Mouse (Mus musculus) adrenal gland, adult 8-10 months (tissue): ENCODE measurements around the gene Adcy5. TPM values are rescaled to one million over a fixed set of nuclear protein-coding genes. Genes with fewer than 3 reads are reported as not detected.

ENCODE experiments used
- DNase-seq: peaks from one replicate; pipeline ENCODE4 v3.0.0; 2022
- total RNA-seq, 4 experiments: library from RNA; stranded (reverse); gene quantifications; 2 replicates each; pipeline ENCODE4 v1.2.4; 2022

The Adcy5 gene
- total RNA-seq, 4 experiments from 2014 or later = 11.8 to 19.1 (median 13.6) TPM

- no peak for DNase-seq
These were observed 116.9 kb downstream of the Adcy5 start for GRCm38 (mm10) chr16:35271572-35271971.

- no peak for DNase-seq
These were observed 117.7 kb downstream of the Adcy5 start for GRCm38 (mm10) chr16:35272417-35272816.

GRCm38 (mm10) chr16:35278166-35278565 lies 123.5 kb downstream of the Adcy5 start:
- DNase-seq = no peak

- no peak for DNase-seq
These were observed 127.8 kb downstream of the Adcy5 start for GRCm38 (mm10) chr16:35282456-35282855.

GRCm38 (mm10) chr16:35285821-35286220 lies 131.1 kb downstream of the Adcy5 start:
- DNase-seq = peak; percentile 22

DNA sequence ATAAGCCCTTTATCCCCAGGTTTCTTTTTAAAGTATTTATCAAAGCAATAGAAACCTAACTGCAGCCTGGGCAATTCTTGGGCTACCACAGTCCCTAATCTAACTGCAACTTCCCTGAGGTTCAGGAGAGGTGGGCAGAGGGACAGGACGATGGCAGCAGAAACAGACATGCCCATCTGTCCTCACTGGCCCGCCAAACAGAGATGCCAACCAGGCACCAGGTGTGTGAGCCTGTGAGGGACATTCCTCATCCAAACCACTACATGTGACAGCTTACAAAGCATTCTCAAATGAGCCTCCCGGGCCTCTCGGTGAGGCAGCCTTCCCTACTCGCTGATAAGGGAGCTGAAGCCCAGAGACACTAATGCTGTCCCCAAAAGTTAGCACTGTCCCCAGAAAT lies 132.6 kb downstream of the Adcy5 start:
- no peak for DNase-seq

DNA sequence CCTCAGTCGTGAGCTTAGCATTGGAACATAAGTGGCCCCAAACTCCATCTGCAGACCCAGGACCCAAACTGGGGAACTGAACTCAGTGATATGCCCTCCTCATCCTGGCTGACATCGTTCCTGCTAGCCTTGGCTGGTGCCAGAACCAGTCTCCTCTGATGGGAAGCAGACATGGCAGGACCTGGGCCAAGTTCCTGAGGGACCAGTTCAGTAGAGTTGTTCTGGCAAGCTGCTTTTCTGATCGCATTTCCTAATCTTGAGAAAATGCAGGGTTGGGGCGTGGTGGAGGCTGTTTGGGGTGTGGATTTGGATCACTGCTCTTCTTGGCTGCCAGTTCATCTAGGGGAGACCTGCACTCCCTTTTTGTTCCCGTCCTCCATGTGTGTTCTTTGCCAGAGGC lies 143.1 kb downstream of the Adcy5 start:
- no peak for DNase-seq

GRCm38 (mm10) chr16:35300156-35300555 lies 145.5 kb downstream of the Adcy5 start:
- no peak for DNase-seq

DNA sequence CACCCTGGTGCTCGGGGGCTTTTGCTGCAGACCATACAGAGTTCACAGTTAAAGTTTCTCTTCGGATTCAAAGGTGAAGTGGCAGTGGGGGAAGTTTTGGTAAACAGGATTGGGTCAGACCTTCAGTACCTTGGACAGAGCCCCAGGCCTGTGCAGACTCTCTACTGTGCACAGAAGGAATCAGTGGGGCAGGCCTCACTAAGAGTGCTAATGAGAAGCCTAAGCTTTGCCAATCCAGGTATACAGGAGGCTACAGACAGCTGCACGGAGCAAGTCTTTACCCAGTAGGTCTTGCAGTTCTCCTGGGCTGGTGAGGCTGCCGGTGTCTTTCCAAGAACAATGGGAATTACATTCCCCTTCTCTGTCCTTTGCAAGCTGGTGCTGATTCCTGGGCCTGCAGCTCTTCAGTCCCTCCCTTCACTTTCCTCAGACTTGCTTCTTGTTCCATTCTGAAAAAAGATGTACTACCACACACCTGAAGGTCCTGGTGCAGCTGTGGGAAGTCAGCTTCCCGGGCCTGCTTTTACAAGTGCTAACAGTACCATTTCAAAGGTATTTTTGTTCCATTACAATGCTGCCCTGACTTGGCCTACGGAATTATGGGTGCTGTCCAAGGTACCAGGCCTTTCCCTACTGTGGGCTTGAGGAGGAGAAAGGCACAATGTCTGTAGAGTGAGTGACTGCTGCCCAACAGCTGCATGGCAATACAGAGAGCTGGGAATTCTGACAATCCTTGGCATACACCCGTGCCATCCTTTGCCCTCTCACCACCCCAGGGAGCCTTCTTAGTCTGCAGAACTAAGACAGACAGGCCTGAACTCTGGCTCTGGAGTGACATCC lies 148.0 kb downstream of the Adcy5 start:
- no peak for DNase-seq

DNA sequence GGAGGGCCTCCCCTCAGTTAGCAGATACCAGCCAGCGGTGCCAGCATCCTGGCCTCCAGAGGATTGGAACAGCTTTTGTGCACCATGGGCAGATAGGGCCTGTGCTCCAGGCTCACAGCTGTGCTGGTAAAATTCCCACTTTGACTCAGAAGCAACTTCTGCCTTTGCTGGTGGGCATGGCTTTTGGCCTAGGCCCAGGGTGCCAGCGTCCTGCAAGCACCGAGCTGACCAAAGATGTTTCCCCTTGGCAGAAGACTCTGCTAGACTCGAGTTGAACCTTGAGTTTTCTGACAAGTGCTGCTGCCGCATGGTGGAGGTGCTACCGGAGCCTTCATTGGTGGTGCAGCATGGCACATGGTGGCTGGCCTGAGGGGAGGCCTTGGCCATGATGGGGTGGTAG lies 149.0 kb downstream of the Adcy5 start:
- DNase-seq = no peak

DNA sequence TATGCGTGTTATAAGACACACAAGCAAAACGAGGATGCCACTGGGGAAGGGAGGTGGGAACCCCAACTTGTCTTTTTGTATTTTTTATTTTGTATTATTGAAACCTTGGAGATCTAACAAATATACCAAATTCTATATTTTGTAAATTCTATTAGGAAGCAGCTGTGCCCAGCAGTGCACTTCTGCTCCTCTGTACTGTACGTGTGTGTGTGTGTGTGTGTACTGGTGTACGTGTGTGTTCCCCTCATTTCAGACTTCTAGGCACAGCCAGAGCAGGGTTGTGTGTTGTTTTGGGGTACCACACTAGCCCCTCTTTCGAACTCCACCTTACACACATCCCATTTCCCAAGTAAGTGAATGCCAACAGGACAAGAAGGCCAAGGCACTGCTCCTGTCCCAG lies 149.7 kb downstream of the Adcy5 start:
- no peak for DNase-seq

DNA sequence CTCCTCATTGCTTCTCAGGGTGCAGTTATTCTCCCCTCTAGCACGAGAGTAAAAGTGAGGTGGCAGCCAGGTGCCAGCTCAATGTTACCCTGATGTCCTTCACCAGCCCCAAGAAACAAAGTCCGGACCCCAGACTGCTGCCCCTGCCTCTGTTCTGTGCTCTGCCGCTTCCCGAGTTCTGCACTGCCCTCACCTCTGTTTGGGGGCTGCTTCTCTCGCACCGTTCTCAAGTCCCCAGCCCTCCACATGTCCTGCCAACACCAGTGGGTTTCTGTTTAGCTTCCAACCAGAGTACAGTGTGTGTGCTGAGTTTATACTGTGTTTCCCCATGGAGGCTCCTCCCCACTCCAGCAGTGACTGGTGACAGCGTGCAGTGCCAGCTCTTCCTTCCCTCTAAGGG lies 150.5 kb downstream of the Adcy5 start:
- no peak for DNase-seq

DNA sequence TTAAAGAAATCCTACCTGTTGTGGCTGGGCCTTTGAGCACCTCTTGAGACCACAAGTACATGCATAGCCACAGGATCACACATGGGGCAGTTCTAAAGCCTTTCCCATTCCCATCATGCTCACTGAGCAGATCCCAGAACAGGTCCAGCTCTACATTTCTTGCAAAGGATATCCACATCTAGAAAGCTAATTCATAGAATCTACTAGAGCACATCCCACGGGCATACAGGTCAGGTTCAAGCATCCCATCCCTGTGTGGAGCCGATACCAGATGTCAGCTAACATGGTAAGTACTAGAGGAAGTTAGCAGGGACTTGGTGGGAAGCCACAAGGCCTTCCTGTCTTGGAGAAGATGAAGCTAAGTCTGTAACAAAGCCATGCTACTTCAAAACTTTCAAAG lies 152.0 kb downstream of the Adcy5 start:
- no peak for DNase-seq

- DNase-seq = no peak
These were observed 152.7 kb downstream of the Adcy5 start for GRCm38 (mm10) chr16:35307331-35307730.

DNA sequence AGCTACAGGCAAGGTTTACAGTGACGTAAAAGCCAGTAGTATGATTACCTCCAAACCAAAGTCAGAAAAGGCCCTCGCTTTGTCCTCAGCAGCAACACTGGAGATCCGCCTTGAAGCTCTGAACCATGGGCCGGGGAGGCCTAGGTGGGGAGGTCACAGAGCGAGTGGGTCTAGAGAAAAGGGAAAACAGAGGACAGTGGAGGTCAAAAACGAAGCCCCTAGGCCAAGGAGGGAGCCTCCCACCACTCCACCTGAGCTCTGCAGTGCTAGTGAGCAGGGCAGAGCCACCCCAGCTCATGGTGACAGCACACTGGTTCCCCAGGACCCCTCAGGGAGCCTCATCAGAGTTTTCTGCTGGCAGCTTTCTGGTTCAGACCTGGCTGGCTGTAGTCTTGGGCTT lies 153.3 kb downstream of the Adcy5 start:
- no peak for DNase-seq

DNA sequence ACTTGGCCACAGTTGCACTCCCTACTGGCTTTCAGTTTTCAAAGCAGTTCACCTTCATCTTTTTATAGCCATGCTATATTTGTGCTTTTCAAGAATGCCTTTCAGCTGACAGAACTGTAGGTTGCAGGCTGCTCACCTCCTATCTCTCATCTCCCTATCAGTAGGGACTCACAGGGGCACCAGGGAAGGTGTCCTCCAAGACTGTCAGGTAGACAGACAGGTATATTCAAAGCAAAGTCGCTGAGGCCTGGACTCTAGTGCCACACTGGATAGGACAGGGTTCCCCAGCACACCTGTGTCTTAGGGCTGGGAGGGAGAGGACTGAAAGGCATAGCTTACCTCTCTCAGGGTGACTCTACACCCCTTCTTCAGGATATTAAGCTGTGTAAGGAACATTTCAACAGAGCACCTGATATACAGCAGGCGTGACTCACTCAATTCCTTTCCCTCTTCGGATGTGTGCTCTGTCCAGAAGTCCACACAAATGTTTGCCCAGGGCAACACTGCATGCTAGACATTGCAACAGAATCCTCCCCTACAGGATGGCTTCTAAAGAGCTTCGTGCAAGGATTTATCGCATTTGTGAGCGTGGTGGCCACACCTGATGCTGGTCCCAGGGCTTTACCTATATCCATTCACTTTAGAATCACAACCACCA lies 153.9 kb downstream of the Adcy5 start:
- no peak for DNase-seq

GRCm38 (mm10) chr16:35309634-35310033 lies 155.0 kb downstream of the Adcy5 start:
- no peak for DNase-seq

- no peak for DNase-seq
These were observed 156.0 kb downstream of the Adcy5 start for GRCm38 (mm10) chr16:35310551-35311110.

DNA sequence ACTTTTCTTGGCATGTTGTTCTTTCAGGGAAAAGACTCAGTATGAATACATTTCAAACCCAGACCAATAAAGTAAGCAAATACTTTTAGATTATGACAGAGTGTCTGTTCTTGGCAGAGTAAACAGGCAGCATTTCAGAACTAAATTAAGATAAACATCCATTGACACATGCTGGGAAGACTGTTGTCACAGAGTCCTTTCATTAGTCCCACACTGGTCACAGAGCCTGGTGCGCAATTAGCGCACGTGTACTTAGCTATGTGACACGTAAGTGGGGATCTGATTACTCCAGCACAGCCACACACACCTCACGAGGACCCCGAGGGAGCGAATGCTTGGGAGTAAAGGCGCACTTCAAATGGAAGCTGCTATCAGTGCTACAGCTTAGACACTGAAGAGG lies 156.9 kb downstream of the Adcy5 start:
- DNase-seq = no peak

GRCm38 (mm10) chr16:35315496-35315895 lies 160.8 kb downstream of the Adcy5 start:
- DNase-seq = no peak

DNA sequence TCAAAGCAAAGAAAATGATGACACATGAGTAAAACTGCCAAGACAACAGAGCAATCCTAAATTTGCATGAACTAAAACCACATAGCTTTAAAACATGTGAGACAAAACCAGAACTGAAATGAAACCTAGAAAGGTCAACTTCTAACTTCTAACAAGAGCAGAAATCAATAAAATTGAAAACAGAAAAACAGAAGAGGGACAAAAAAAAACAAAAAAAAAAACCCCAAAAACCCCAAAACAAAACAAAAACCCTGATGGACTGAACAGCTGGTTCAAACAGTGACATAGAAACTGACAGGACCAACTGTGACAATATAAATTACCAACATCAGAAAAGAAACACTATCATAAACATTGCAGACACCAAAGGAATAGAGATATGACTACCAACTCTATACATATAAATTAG lies 162.2 kb downstream of the Adcy5 start:
- DNase-seq = no peak

GRCm38 (mm10) chr16:35317460-35317859 lies 162.8 kb downstream of the Adcy5 start:
- DNase-seq = no peak

DNA sequence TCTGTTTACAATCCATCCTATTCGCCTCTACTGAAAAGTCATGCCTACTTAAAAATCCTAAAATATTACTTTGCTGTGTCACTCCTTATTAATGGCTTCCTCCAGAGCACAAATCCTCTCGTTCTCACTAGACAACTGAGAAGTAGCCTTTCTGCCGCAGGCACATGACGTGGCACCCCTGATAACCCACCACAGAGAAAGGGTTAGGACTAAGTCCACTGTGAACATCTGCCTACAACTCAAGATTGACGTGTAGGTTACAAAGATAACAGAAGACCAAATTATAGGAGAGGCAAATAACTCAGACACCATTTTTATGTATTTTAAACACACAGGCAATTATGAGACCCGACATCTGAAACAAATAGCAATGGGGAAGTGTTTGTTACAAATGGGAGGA lies 163.7 kb downstream of the Adcy5 start:
- DNase-seq = no peak

GRCm38 (mm10) chr16:35319335-35319734 lies 164.7 kb downstream of the Adcy5 start:
- DNase-seq = no peak
